9 mouse cellular contexts compared by ENCODE assay signal in genomic region chr11:62127692-62128091, GRCm38 (mm10).
DNase-seq lines count a peak whose midpoint lies in the region; ATAC-seq and TF ChIP-seq lines count a peak whose summit lies in the region.
"Had no signal": no experiment of that assay in that cellular context is flagged by ENCODE, and none has a peak within 500 bp of the region (broad histone marks: within the 10 kb centered on the region; RNA-seq: fewer than 3 reads in every experiment).

No protein-coding gene starts in this region.

- no peaks in the 10 kb centered on the region for H3K9me3 ChIP-seq in forebrain, embryonic 10.5 days
- no peaks in the 10 kb centered on the region for H3K9me3 ChIP-seq in forebrain, embryonic 12.5 days
- H3K9me3 ChIP-seq: neural tube, embryonic 13.5 days had no signal

- no peak overlapping the region for H3K27ac ChIP-seq in forebrain, embryonic 10.5 days
- H3K27ac ChIP-seq in forebrain, embryonic 12.5 days: no peak overlapping the region
- H3K27ac ChIP-seq: neural tube, embryonic 13.5 days had no signal

- TF ChIP-seq POLR2A in brain, embryonic 14.5 days (IDR thresholded peaks at IDR 0.05; ENCODE audit: borderline replicate concordance, extremely low read depth, insufficient read depth, insufficient read length, poor library complexity, severe bottlenecking): no peak

- H3K4me3 ChIP-seq in forebrain, embryonic 10.5 days: no peak overlapping the region
- no peak overlapping the region for H3K4me3 ChIP-seq in forebrain, embryonic 12.5 days (replicated peaks)
- H3K4me3 ChIP-seq: neural tube, embryonic 13.5 days had no signal

- H3K9ac ChIP-seq in forebrain, embryonic 12.5 days: no peak overlapping the region

- peak; percentile 84 for DNase-seq in forebrain, embryonic 10.5 days (ENCODE audit: extremely low spot score, low spot score)
- peak; percentile 91 for DNase-seq in brain, embryonic 14.5 days (ENCODE audit: low read depth)
- peak; percentile 37 for DNase-seq in fibroblast of lung, adult 2 months (ENCODE audit: low read depth)
- peak; percentile 50 for DNase-seq in heart, postnatal 25 days (ENCODE audit: low spot score)
- DNase-seq in layer of hippocampus, postnatal 14 days (ENCODE audit: low spot score in 2 of 2): peak; percentile 86 to 90
- peak; percentile 76 to 88 for DNase-seq in lung, postnatal 4 days
- DNase-seq in spleen, adult 18-20 months: peak; percentile 44 to 81

- peaks cover 31% of the 10 kb centered on the region for H3K27me3 ChIP-seq in forebrain, embryonic 10.5 days (ENCODE audit: poor library complexity, severe bottlenecking)
- H3K27me3 ChIP-seq in forebrain, embryonic 12.5 days: peaks cover 6% of the 10 kb centered on the region; the same call in 1 of the 2 replicates
- H3K27me3 ChIP-seq: neural tube, embryonic 13.5 days had no signal

- no peak overlapping the region for H3K4me2 ChIP-seq in forebrain, embryonic 12.5 days
- H3K4me2 ChIP-seq: neural tube, embryonic 13.5 days had no signal

- TF ChIP-seq CTCF in brain, embryonic 14.5 days (IDR thresholded peaks at IDR 0.05; ENCODE audit: borderline replicate concordance, extremely low read depth, insufficient read depth, insufficient read length): peak; percentile 90

- peaks cover 14% of the 10 kb centered on the region for H3K36me3 ChIP-seq in forebrain, embryonic 10.5 days (replicated peaks)
- peaks cover 6% of the 10 kb centered on the region; the same call in 1 of the 2 replicates for H3K36me3 ChIP-seq in forebrain, embryonic 12.5 days (replicated peaks)

- peaks cover 16% of the 10 kb centered on the region for H3K4me1 ChIP-seq in forebrain, embryonic 10.5 days
- H3K4me1 ChIP-seq in forebrain, embryonic 12.5 days: peaks cover 15% of the 10 kb centered on the region

- 38% methylated on average over 3 of the region's 3 CpGs for WGBS in forebrain, embryonic 10.5 days
- WGBS in forebrain, embryonic 12.5 days: 35% methylated on average over 3 of the region's 3 CpGs

- intact Hi-C loops in heart, postnatal 25 days (cut with DNase I): loop anchor here (1.0 to 5.0 kb wide), 3 partner anchors 79 to 175 kb away; no protein-coding TSS in a partner anchor

- ATAC-seq in forebrain, embryonic 12.5 days (ENCODE audit: low FRiP score): no peak

Comparison
In these comparisons a context has a peak if more than half of its experiments do, and no peak if none do; other contexts are left out.
1. DNase-seq: peak in every context shown above with its lines; median percentile 91 in brain, embryonic 14.5 days; 88 in layer of hippocampus, postnatal 14 days; 84 in forebrain, embryonic 10.5 days; 82 in lung, postnatal 4 days; 62 in spleen, adult 18-20 months; 50 in heart, postnatal 25 days; 37 in fibroblast of lung, adult 2 months.